Mouse (Mus musculus): ENCODE measurements at regions not wholly inside any gene's neighbourhood (a gene's known extent, or its start where the extent isn't known, plus 50 kb on each side); places are given as distances from the start of the nearest gene placed in this dataset.
A peak's percentile ranks its signal among the peaks of the same experiment; 100 is the strongest.

DNA sequence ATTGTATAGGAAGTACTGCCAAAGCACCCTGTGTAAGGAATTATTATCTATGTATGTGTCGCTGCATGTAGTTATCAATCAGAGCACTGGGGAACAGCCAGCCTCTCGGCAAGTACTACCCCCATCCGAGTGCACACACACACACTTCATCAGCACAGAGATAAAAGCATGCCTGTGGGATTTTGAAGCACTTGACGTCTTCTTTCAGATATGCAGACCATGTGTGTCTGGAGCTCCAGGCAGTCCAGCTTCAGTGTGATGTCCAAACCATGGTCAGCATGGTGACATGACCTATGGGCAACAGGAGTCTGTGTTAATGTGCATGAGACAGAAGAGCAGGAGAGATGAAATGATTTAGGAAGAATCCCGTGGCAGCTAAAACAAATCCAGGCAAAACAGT, 281.4 kb upstream of the Kif2a start:
- DNase-seq (ENCODE audit: low spot score in 2 of 2) = no peak

DNA sequence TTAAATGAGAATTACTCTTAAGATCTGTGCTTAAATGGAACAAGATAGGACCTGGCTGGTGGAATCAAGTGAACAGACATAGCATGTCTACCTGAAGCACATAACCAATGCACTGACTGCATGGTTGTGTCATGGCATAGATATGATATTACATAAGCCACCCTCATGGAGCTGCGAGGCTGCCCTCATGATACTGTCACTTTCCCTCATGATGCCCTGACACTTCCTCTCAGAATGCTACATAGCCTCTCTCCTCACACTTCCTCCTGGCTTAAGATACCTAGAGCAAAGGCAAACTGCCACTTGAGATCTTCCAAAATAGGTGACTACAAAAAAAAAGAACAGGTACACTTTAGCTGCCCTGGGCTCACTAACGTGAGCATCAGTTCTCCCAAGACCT, 278.9 kb upstream of the Kif2a start:
- no peak for DNase-seq (ENCODE audit: low spot score in 2 of 2)

DNA sequence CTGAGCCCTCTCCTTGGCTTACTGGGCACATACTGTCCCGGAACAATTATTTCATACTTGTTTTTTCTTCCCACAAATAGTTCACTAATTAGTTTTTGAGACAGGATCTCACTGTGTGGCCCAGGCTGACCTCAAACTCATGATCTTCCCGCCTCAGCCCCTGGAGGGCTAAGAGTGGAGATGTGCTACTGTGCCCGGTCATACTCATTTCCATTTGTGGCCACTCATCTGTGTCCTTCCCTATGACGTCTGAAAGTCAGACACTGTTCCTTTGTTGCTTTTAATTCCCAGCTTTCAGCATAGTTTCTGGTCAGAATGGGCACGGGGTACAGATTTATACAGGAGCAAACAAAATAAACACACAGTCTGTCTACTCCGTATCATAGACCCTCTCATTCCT, 242.7 kb upstream of the Kif2a start:
- no peak for DNase-seq (ENCODE audit: low spot score in 2 of 2)

DNA sequence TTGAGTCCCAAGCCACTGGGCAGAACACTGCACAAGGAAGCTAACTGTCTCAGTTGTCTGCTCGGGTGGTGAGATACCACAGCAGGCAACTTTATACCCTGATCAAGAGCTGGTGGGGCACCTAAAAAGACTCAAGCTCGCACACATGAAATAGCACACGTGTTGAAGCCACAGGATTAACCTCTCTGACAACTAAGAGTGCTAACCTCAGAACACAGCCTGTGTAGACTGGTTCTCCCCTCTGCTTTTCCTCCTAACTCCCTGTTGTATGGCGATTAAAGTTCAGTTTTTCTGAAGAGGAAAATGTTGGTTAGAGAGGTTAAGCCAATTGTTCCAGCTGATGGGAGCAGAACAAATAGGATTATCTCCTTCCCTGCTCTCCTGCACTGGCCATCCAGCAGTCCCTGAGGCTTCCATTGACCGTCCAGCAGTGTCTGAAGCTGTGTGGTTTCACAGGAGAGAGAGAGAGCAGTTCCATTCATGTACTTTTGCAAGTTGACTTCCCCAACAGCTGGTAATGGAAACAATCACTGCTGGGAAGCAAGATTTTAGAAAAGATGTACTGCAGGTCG, 239.6 kb upstream of the Kif2a start:
- no peak for DNase-seq (ENCODE audit: low spot score in 2 of 2)

GRCm38 (mm10) chr13:107260274-107260673, 238.3 kb upstream of the Kif2a start:
- no peak for DNase-seq (ENCODE audit: low spot score in 2 of 2)

DNA sequence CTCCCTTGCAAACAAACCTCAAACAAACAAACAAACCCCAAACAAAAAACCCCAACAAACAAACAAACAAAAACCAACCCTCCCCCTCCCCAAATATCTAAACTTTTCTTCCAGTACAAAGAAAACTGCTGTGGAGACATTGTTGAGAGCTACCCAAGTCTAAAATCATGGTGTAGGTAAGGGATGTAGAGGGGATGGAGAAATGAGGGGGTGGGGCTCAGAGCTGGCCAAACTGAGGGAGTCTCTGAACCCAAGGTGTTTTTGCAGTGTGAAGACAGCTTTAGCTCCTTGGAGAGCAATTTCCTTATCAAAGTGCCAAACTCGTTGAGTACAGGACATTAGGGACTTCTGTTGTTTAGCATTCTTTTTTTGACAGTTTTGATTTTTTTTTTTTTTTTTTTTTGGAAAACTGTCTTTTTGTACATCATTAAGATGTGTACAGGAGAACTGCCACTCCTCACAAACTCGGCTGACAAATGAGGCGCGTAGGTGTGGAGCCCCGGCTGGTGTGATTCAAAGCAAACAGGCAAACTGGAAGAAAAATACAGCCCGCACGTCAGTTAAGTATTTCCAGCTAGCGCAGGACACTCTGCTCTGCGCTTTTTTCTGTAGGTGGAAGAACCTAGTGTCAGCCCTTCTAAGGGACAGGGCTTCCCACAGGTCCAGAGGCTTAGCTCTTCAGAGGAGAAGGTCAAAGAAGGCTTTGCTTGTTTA, 226.0 kb upstream of the Kif2a start:
- no peak for DNase-seq (ENCODE audit: low spot score in 2 of 2)

GRCm38 (mm10) chr13:107246956-107247751, 225.2 kb upstream of the Kif2a start:
- DNase-seq (ENCODE audit: low spot score in 2 of 2) = no peak

DNA sequence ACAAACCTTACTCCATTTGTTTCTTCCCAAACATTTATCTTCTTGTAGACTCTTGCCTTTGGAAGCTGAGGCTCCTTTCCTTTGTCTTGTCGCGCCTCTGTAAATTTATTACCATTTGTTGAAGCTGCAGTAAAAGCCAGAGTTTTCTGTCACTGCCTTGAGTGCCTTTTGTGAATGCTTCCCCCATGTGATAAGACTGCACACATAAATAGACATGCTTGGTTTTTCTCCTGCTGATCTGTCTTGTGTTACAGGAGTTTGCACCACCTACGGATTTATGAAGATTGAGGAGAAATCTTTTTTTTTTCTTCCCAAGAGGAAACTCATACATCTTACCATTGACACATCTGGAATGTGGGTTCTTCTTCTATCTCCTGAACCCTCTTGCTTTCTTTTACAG, 222.2 kb upstream of the Kif2a start:
- DNase-seq (ENCODE audit: low spot score in 2 of 2) = no peak

GRCm38 (mm10) chr13:107239035-107239387, 217.1 kb upstream of the Kif2a start:
- no peak for DNase-seq (ENCODE audit: low spot score in 2 of 2)

DNA sequence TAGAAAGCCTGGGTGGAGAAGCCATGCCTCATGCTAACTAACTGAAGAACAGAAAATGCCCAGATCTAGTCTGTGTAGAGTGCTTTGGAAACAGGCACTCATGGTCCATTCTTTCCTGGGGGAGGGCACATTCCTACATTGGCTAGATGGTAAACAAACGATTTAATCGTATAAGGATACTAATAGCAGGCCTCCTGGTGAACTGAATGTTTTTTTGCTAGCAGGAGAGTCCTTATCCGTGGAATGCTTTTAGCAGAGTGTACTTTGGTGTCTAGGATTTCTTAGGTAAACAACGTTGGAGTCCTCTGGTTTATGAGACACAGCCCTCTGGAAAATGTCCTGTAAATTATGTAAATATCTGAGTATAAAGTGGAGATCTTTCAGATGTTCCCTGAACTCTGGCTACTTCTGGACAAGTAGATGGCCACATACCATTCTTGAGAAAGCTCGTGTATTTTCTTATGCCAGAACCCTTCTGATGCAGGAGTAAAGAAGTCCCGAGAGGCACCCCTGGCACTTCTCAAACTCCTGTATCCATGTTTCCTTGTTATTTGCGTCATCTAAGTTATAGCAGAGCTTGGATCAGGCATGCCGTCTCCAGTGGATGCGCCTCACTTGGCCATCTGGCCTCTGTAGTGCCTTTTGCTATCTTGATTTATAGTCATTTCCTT, 216.6 kb upstream of the Kif2a start:
- DNase-seq (ENCODE audit: low spot score in 2 of 2) = no peak

DNA sequence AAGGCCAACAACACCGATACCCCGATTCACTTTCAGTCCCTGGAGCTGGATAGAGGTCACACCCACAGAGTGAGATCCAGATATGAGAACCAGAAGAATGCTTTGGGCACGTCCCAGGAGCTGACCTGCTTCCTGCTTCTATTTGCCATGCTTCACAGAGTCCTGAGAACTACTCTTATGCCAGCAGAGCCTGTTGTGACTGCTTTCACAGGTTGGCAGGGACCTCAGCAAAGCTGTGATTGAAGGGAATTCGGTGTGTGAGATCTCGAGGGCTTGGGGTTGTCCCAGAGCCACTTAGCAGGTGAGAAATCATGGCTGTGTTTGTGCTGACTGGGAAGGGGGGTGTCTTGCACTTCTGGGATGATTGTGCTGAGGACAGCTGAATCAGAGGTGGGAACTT, 197.5 kb upstream of the Kif2a start:
- DNase-seq (ENCODE audit: low spot score in 2 of 2) = no peak

- DNase-seq (ENCODE audit: low spot score in 2 of 2) = no peak
Observed at GRCm38 (mm10) chr13:107218351-107218750, 196.4 kb upstream of the Kif2a start.

- no peak for DNase-seq (ENCODE audit: low spot score in 2 of 2)
Observed at GRCm38 (mm10) chr13:107217825-107218224, 195.9 kb upstream of the Kif2a start.

DNA sequence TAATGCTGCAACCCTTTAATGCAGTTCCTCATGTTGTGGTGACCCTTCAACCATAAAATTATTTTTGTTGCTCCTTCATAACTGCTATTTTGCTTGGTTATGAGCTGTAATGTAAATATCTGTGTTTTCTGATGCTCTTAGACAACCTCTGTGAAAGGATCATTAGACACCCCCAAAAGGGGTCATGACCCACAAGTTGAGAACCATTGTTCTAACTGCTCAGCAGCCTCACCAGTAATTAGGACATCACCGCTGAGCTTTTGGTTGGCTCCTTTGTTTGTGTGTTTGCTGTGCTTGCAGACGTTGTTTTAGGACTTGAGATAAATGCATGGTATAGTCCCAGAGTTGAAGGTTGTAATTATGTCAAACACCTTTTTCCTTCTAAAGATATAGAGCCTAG, 191.4 kb upstream of the Kif2a start:
- DNase-seq (ENCODE audit: low spot score in 2 of 2) = no peak

- DNase-seq (ENCODE audit: low spot score in 2 of 2) = no peak
Observed at GRCm38 (mm10) chr13:107210676-107211075, 188.8 kb upstream of the Kif2a start.

DNA sequence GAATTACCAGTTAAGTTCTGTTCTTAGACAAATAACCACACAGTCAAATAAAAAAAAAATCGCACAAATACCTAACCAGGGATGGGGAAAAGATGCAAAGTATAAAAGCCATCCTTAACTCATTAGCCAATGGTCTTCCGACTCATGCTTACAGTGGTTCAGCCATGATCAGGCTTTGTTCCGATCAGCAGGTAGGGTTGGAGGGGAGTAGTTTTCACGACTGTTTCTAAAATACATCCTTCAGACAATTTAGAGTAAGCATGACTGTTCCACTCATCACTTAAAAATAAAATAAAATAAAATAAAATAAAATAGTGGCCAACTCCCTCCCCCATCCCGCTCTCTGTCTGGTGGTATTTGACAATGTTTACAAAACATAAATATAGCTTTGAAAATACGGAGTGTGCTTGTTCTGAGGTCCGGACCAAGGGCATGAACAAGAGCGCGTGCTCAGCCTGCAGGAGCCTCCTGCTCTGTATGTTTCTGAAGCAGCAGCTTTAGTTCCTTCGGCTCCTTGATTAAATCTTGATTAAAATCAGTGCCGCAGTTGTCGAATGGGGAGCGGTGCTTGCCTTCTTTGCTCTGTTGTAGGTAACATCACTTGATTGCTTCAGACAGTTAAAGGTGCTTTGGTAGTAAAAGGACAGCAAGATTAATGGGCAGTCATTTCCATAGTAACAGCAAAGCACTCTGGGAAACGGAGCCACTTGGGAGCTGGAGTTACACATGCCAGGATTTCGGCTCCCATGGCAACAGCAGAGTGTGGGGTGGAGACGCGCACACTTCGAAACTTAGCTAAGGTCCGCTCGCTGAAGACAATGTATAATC, 185.6 kb upstream of the Kif2a start:
- DNase-seq (ENCODE audit: low spot score in 2 of 2) = no peak

DNA sequence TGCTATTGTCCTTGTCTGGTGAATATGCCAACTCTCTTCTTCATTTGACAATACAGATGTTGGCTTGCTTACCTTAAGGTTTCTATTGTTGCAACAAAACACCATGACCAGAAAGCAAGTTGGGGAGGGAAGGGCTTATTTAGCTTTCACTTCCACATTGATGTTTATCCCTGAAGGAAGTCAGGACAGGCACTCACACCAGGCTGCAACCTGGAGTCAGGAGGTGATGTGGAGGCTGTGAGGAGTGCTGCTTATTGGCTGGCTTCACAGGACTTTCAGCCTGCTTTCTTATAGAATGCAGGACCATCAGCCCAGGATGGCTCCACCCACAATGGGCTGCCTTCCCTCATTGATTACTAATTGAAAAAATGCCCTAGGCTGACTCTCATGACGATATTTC, 177.9 kb upstream of the Kif2a start:
- DNase-seq (ENCODE audit: low spot score in 2 of 2) = no peak

DNA sequence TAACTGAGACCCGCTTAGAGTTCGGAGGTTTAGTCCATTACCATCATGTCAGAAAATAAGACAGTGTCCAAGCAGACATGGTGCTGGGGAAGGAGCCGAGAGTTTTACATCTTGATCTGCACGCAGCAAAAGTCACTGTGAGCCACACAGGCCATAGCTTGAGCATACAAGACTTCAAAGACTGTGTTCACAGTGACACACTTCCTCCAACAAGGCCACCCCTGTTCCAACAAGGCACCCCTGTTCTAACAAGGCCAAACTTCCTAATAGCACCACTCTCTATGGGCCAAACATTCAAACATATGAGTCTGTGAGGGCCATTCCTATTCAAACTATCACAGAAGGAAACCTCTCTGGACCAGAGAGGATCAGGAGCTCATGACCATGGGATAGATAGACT, 171.5 kb upstream of the Kif2a start:
- DNase-seq (ENCODE audit: low spot score in 2 of 2) = no peak

DNA sequence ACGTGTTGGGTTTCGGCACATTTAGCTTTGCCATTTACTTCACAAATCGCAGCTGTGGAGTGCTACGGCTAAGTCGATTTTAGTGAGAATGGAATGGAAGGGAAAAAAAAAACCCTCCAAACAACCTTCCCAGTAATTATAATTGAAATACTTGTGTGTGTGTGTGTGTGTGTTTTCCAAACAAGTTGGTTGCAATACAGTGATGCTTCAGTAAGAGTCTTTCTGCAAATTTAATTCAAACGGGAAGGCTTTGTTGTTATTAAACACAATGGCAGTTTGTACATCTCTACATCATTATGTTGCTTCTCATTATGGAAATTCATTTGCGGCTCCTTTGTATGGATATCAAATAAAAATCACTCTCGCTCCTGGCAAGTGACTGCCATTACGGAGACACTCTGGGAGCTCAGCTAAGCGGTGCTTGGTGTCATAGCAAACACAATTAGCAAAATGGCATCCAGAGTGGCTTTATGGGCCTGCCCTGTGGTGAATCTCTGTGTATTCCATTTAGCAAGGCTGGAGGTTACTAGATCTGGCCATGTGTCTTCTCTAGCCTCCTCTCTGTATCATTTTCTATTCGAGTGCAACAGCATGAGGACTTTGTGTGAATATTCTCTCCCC, 165.4 kb upstream of the Kif2a start:
- no peak for DNase-seq (ENCODE audit: low spot score in 2 of 2)

DNA sequence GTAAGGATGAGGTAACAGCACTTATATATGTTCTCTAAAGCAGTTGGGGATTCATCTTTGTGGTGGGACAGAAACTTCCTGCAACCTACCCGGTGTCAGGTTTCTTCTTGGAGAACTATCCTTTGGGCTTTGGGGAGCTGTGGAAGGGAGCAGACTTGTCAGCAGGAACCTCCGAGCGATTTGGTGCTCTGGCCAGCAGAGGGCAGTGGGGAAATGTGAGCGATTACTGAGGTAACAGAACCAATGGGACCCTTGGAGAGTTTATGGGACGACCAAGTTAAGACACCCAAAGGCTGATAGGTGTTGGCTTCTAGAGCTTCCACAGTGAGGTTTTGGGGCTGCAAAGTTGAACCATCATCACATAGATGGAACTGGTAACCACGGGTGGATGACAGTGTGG, 160.6 kb upstream of the Kif2a start:
- peak in 1 of 2 experiments; percentile 2 for DNase-seq (ENCODE audit: low spot score in 2 of 2)

DNA sequence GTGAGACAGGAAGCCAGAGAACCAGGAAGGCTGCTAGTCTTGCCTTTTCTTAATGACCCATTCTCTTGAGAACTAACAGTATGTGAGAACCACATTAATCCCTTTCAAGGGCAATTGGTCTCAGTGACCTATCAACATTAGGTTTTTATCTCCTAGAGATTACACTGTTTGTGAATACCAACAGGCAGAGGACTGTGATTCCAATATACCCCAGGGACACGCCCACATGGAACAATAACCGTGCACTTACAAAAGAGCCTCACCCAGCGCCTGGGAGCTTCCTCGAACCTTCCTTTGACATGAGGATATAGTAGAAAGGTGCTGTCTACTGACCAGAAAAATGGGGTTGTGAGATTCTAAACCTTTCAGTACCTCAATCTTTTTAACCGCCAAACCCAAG, 157.6 kb upstream of the Kif2a start:
- no peak for DNase-seq (ENCODE audit: low spot score in 2 of 2)
